Mouse (Mus musculus) intestine, embryonic 15.5 days (tissue): ENCODE data around the gene Pknox1. TPM values are rescaled to one million over a fixed set of nuclear protein-coding genes. Genes with fewer than 3 reads are reported as not detected.

Experiments
- ATAC-seq: fragments of 200-750 bp; cut with Nextera tagmentation; 2 replicates; pipeline ENCODE4 v1.8.0; 2017; ENCODE audit warnings: moderate TSS enrichment, moderate library complexity
- H3K27ac ChIP-seq: fragments of 300-500 bp; sonication (generic); 2 replicates; pipeline ENCODE4 v1.5.1; 2015; ENCODE audit warnings: mild to moderate bottlenecking, inconsistent platforms
- H3K27me3 ChIP-seq: fragments of 300-500 bp; sonication (generic); replicated peaks from 2 replicates; pipeline ENCODE4 v1.6.1; 2015; ENCODE audit warnings: inconsistent platforms
- H3K36me3 ChIP-seq: fragments of 300-500 bp; sonication (generic); 2 replicates; pipeline ENCODE4 v1.6.1; 2015; ENCODE audit warnings: inconsistent platforms
- H3K4me1 ChIP-seq: fragments of 300-500 bp; sonication (generic); replicated peaks from 2 replicates; pipeline ENCODE4 v1.6.1; 2015; ENCODE audit warnings: inconsistent platforms
- H3K4me2 ChIP-seq: fragments of 300-500 bp; sonication (generic); replicated peaks from 2 replicates; pipeline ENCODE4 v1.6.1; 2015; ENCODE audit warnings: mild to moderate bottlenecking, inconsistent platforms
- H3K4me3 ChIP-seq: fragments of 300-500 bp; sonication (generic); replicated peaks from 2 replicates; pipeline ENCODE4 v1.5.1; 2015; ENCODE audit warnings: inconsistent platforms
- H3K9ac ChIP-seq: fragments of 300-500 bp; sonication (generic); 2 replicates; pipeline ENCODE4 v1.6.1; 2015; ENCODE audit warnings: inconsistent platforms
- H3K9me3 ChIP-seq: fragments of 300-500 bp; sonication (generic); 2 replicates; pipeline ENCODE4 v1.6.1; 2016; ENCODE audit warnings: inconsistent platforms
- WGBS: fragments of 180-500 bp; shearing (Covaris S2); methylation state at CpG from one replicate; pipeline ENCODE4 v1.1.7; 2015; 5-methylcytosine and 5-hydroxymethylcytosine counted together
- polyA plus RNA-seq: library from polyadenylated mRNA; unstranded; fragments of >200 nt; fragmentation: Nextera tagmentation; extraction: Ambion mirVana; gene quantifications from 2 replicates; pipeline ENCODE4 v1.2.1, GENCODE M21; 2015

Gene Pknox1
- polyA plus RNA-seq, 1 experiment from 2014 or later = 29.8 TPM

GRCm38 (mm10) chr17:31639651-31640050 lies 75.1 kb downstream of the Pknox1 start:
- H3K36me3 ChIP-seq = no peaks in the 10 kb centered on the region
- WGBS = 55% methylated on average over 4 of the region's 4 CpGs
- no peak for ATAC-seq
- H3K9me3 ChIP-seq = no peaks in the 10 kb centered on the region
- no peak overlapping the region for H3K9ac ChIP-seq
- no peak overlapping the region for H3K4me3 ChIP-seq
- H3K27me3 ChIP-seq = peaks cover 18% of the 10 kb centered on the region
- peaks cover 15% of the 10 kb centered on the region for H3K4me1 ChIP-seq
- no peak overlapping the region for H3K4me2 ChIP-seq
- H3K27ac ChIP-seq = no peak overlapping the region

- H3K36me3 ChIP-seq = peaks cover 10% of the 10 kb centered on the region
- WGBS = 54% methylated on average over 8 of the region's 8 CpGs
- H3K9ac ChIP-seq = no peak overlapping the region
- H3K4me2 ChIP-seq = no peak overlapping the region
- ATAC-seq = no peak
- no peak overlapping the region for H3K27ac ChIP-seq
- 0 out of 2 replicates have a peak, but pooled peaks cover 2% of the 10 kb centered on the region for H3K4me1 ChIP-seq
- H3K27me3 ChIP-seq = no peaks in the 10 kb centered on the region
- H3K9me3 ChIP-seq = no peaks in the 10 kb centered on the region
- H3K4me3 ChIP-seq = no peak overlapping the region
These were observed 77.8 kb downstream of the Pknox1 start for GRCm38 (mm10) chr17:31642331-31642730.

GRCm38 (mm10) chr17:31642913-31643312 lies 78.4 kb downstream of the Pknox1 start:
- Histone ChIP-seq H3K9me3 (no peaks in the 10 kb centered on the region), H3K9ac (no peak overlapping the region), H3K27me3 (no peaks in the 10 kb centered on the region), H3K4me3 (no peak overlapping the region), H3K36me3 (peaks cover 16% of the 10 kb centered on the region), H3K4me2 (no peak overlapping the region), H3K4me1 (no peaks in the 10 kb centered on the region), H3K27ac (no peak overlapping the region)
- no peak for ATAC-seq
- 71% methylated on average over 4 of the region's 4 CpGs for WGBS

- no peak overlapping the region for H3K9ac ChIP-seq
- H3K4me3 ChIP-seq = no peak overlapping the region
- no peaks in the 10 kb centered on the region for H3K9me3 ChIP-seq
- H3K4me2 ChIP-seq = no peak overlapping the region
- peaks cover 39% of the 10 kb centered on the region for H3K36me3 ChIP-seq
- WGBS = 96% methylated on average over 5 of the region's 5 CpGs
- H3K27me3 ChIP-seq = no peaks in the 10 kb centered on the region
- H3K27ac ChIP-seq = no peak overlapping the region
- no peak for ATAC-seq
- H3K4me1 ChIP-seq = no peaks in the 10 kb centered on the region
These were observed 81.9 kb downstream of the Pknox1 start for GRCm38 (mm10) chr17:31646199-31647002.

GRCm38 (mm10) chr17:31652152-31652551 lies 87.6 kb downstream of the Pknox1 start:
- peaks cover 14% of the 10 kb centered on the region for H3K4me1 ChIP-seq
- H3K9ac ChIP-seq = no peak overlapping the region
- H3K36me3 ChIP-seq = peaks cover 63% of the 10 kb centered on the region
- H3K9me3 ChIP-seq = no peaks in the 10 kb centered on the region
- no peak overlapping the region for H3K4me2 ChIP-seq
- WGBS = 88% methylated on average over 14 of the region's 14 CpGs
- no peak for ATAC-seq
- H3K4me3 ChIP-seq = no peak overlapping the region
- no peak overlapping the region for H3K27ac ChIP-seq
- H3K27me3 ChIP-seq = no peaks in the 10 kb centered on the region

GRCm38 (mm10) chr17:31653277-31653676 lies 88.7 kb downstream of the Pknox1 start:
- 69% methylated on average over 6 of the region's 6 CpGs for WGBS
- Histone ChIP-seq H3K4me3 (no peak overlapping the region), H3K36me3 (peaks cover 52% of the 10 kb centered on the region), H3K27ac (no peak overlapping the region), H3K27me3 (no peaks in the 10 kb centered on the region), H3K9ac (no peak overlapping the region), H3K9me3 (no peaks in the 10 kb centered on the region), H3K4me2 (no peak overlapping the region), H3K4me1 (peaks cover 17% of the 10 kb centered on the region)
- no peak for ATAC-seq

GRCm38 (mm10) chr17:31655366-31655765 lies 90.8 kb downstream of the Pknox1 start:
- Histone ChIP-seq H3K27me3 (no peaks in the 10 kb centered on the region), H3K4me1 (peaks cover 21% of the 10 kb centered on the region), H3K27ac (no peak overlapping the region), H3K4me2 (no peak overlapping the region), H3K9me3 (no peaks in the 10 kb centered on the region), H3K9ac (no peak overlapping the region), H3K36me3 (peaks cover 40% of the 10 kb centered on the region), H3K4me3 (no peak overlapping the region)
- ATAC-seq = no peak
- WGBS = 72% methylated on average over 4 of the region's 4 CpGs

- Histone ChIP-seq H3K4me3 (no peak overlapping the region), H3K27me3 (no peaks in the 10 kb centered on the region), H3K4me2 (peak overlapping the region; percentile 69), H3K4me1 (peaks cover 21% of the 10 kb centered on the region), H3K9me3 (no peaks in the 10 kb centered on the region), H3K27ac (no peak overlapping the region), H3K36me3 (peaks cover 30% of the 10 kb centered on the region), H3K9ac (no peak overlapping the region)
- WGBS = 83% methylated on average over 5 of the region's 5 CpGs
- no peak for ATAC-seq
These were observed 92.1 kb downstream of the Pknox1 start for GRCm38 (mm10) chr17:31656682-31657081.

Other genes starting within 250 kb of the Pknox1 start
- 52.0 and 55.3 TPM in 2 replicates for gene Pde9a, start 178.5 kb upstream of the Pknox1 start, polyA plus RNA-seq
- gene Wdr4, start 44.8 kb upstream of the Pknox1 start, polyA plus RNA-seq = 45.3 and 47.0 TPM in 2 replicates
- gene Ndufv3, start 44.6 kb upstream of the Pknox1 start, polyA plus RNA-seq = 404 and 457 TPM in 2 replicates
- 9.5 and 20.6 TPM in 2 replicates for gene Cbs, start 72.5 kb downstream of the Pknox1 start, polyA plus RNA-seq
- 278 and 287 TPM in 2 replicates for gene U2af1, start 94.2 kb downstream of the Pknox1 start, polyA plus RNA-seq
- 0.15 and 0.16 TPM in 2 replicates for gene Cryaa, start 113.1 kb downstream of the Pknox1 start, polyA plus RNA-seq